Mouse (Mus musculus): ENCODE data around the gene Olfr874.
A peak's percentile ranks its signal among the peaks of the same experiment; 100 is the strongest.
"Not testable (repeated sequence)": the region's sequence is repeated elsewhere in the genome, so short reads cannot be mapped to it uniquely, and the experiment has no call there.

The Olfr874 gene

GRCm38 (mm10) chr9:37744806-37745205 lies at the start of gene Olfr874:
Gene Olfr874 (plus strand): TSS chr9:37745106.
- no peak for DNase-seq (ENCODE audit: low read depth, low spot score)

- no peak for DNase-seq (ENCODE audit: low read depth, low spot score)
Measured at GRCm38 (mm10) chr9:37716150-37716549, 28.8 kb upstream of the Olfr874 start, which contains the start of gene Olfr160. Gene Olfr160 (minus strand): TSS chr9:37716250.

- DNase-seq (ENCODE audit: low read depth, low spot score) = peak; percentile 11
Measured at GRCm38 (mm10) chr9:37734310-37734709, 10.6 kb upstream of the Olfr874 start.

GRCm38 (mm10) chr9:37750319-37751075 lies 5.6 kb downstream of the Olfr874 start:
- DNase-seq (ENCODE audit: low read depth, low spot score) = peak; percentile 81

- peak; percentile 23 for DNase-seq (ENCODE audit: low read depth, low spot score)
Measured at GRCm38 (mm10) chr9:37751467-37751866, 6.6 kb downstream of the Olfr874 start.

GRCm38 (mm10) chr9:37752006-37752405 lies 7.1 kb downstream of the Olfr874 start:
- no peak for DNase-seq (ENCODE audit: low read depth, low spot score)

GRCm38 (mm10) chr9:37761728-37762127 lies 16.8 kb downstream of the Olfr874 start:
- no peak for DNase-seq (ENCODE audit: low read depth, low spot score)

- DNase-seq (ENCODE audit: low read depth, low spot score) = no peak
Measured at GRCm38 (mm10) chr9:37762541-37762940, 17.6 kb downstream of the Olfr874 start.

- no peak for DNase-seq (ENCODE audit: low read depth, low spot score)
Measured at GRCm38 (mm10) chr9:37770661-37771060, 25.8 kb downstream of the Olfr874 start.

GRCm38 (mm10) chr9:37771759-37772158 lies 26.9 kb downstream of the Olfr874 start, which contains the start of gene Olfr875:
Gene Olfr875 (plus strand): TSS chr9:37771857.
- no peak for DNase-seq (ENCODE audit: low read depth, low spot score)

- DNase-seq (ENCODE audit: low read depth, low spot score) = peak; percentile 15
Measured at GRCm38 (mm10) chr9:37782766-37783260, 37.9 kb downstream of the Olfr874 start.

- not testable (repeated sequence) for DNase-seq (ENCODE audit: low read depth, low spot score)
Measured at GRCm38 (mm10) chr9:37783394-37784387, 38.8 kb downstream of the Olfr874 start.

- DNase-seq (ENCODE audit: low read depth, low spot score) = no peak
Measured at GRCm38 (mm10) chr9:37786411-37786810, 41.5 kb downstream of the Olfr874 start.
